Mouse (Mus musculus) heart, adult 8-10 months (tissue): ENCODE results near the gene Bmyc. TPM values are rescaled to one million over a fixed set of nuclear protein-coding genes. Genes with fewer than 3 reads are reported as not detected.
"Not testable (repeated sequence)": the region's sequence is repeated elsewhere in the genome, so short reads cannot be mapped to it uniquely, and the experiment has no call there.

Source experiments
- DNase-seq: peaks from one replicate; pipeline ENCODE4 v3.0.0; 2022; ENCODE audit warnings: low spot score
- total RNA-seq, 4 experiments: library from RNA; stranded (reverse); gene quantifications; 2 replicates each; pipeline ENCODE4 v1.2.4; 2022

Gene Bmyc
- 10 to 100 TPM; 14.2 to 21.0 (median 15.6) TPM for total RNA-seq

DNA sequence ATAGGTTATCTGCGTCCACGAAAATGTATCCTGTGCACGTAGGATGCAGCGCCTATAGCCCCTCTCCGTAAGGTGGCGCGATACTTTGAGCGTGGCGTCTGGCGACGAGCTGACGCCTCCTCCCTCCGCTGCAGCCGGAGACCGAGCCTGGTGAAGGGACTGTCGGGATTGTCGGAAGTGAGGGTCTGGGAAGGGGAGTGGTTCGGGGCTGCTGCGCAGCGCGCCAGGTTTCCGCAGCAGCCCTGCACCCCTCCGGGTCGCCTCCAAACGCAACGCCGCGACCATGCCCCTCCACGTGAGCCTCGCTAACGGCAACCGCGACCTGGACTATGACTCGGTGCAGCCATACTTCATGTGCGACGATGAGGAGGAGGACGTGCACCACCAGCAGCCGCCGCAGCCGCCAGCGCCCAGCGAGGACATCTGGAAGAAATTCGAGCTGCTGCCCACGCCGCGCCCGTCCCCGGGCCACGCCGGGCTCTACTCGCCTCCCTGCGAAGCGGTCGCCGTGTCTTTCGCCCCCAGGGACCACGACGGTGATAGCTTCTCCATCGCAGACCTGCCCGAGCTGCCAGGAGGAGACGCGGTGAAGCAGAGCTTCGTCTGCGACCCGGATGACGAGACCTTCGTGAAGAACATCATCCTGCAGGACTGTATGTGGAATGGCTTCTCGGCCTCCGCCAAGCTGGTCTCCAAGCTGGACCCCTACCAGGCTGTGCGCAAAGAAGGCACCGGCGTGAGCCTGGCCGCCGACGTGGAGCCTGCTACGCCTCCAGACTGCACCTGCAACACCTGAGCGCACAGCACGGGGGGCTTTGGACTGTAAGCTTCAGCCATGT lies at the start of gene Bmyc:
Gene Bmyc, plus strand, starts transcription at position 97 of the 839 bp plus-strand sequence.
- DNase-seq: peak; percentile 54

DNA sequence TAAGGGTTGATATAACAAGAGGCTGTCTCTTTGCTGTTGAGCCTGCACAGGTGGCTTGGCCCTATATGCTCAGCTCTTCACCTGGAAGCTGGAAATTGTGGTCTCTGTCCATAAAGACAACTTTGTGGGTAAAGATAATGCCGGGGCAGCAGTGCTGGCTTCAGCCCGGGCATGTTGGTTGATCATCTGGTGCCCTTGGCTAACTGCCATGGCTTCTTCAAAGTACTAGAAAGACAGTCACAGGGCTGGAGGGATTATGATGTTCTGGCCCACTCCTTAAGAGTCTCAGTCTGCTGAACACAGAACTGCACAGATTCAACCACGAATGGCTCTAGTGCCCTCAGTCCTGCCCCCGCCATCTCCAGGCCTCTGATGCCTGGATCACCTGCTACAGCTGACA lies 49.3 kb upstream of the Bmyc start:
- DNase-seq: no peak

DNA sequence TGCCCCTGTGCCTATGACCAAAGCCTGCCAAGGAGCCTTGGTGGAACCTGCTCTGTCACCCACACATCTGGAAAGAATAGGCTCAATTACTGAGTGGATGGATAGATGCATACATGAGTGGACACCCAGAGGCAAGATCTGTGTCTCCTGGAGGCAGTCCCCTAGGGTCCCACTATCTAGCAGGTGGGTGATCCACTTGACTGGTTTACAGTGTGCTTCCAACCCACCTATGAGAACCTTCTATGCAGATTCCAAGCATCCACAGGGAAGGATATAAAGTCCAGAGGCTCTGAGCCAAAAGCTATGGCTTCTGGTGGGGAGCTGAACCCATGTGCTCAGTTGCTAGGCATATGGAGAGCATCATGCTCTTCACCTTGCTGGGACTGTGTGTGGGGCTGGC lies 48.9 kb upstream of the Bmyc start, which contains the start of gene Lcn5:
Gene Lcn5, plus strand, starts transcription at position 301 of the 400 bp plus-strand sequence.
- DNase-seq: no peak

DNA sequence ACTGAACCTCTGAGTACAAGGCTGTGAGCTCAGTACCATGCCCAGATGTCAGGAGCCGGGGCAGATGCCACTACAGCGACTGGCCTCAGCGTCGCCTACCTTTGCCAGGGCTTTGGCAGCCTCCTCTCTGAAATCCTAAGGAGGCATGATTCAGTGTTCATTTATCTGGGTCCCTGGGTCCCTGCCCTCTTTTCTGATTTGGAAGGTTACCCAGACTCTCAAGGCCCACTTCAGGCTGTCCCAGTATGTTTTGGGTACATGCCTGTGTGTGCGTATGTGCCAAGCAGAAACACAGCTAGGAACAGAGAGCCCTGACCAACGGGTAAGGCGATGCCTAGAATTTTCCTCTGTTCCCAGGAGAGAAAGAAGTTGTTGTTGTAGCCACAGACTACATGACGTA lies 46.3 kb upstream of the Bmyc start:
- peak; percentile 22 for DNase-seq

DNA sequence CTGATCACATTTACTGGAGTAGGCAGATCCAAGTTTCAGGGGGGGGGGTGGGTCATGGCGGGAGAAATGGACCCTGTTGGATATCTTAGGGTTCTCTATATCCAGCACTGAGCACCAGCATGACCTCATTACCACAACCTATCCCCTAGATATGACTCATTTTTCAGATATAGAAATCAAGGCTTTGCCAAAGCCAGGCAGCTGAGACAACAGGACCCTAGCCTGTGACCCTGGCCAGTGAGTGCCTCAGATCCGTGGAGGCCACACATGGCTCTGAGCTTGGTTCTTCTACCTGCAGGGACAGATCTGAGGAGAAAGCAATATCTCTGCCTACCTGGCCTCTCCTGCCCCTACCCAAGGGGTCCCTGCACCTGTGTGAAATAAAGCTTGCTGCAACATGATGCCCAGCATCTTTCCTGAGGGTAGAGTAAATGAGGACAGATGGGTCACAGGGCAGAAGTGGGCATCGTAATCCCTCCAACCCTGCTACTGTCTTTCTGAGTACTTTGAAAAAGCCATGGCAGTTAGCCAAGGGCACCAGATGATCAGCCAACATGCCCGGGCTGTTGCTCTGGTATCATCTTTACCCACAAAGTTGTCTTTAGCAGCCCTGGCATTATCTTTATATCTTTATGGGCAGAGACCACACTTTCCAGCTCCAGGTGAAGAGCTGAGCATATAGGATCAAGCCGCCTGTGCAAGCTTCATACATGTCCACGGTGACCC lies 45.1 kb upstream of the Bmyc start:
- no peak for DNase-seq

DNA sequence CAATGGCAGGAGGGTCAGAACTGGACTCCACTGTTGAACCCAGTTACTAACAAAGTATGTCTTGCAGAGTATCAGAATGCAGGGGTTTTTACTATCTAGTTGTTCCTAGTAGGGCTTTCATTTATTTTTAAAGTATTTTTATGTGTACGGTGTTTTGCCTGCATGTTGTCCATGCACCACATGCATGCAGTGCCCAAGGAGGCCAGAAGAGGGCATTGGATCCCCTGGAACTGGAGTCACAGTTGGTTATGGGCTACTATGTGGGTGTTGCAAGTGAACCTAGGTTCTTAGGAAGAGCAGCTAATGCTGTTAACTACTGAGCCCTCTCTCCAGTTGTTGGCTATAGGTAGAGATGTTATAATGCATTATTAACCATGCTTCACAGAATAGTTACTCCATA lies 43.0 kb upstream of the Bmyc start:
- peak; percentile 33 for DNase-seq

DNA sequence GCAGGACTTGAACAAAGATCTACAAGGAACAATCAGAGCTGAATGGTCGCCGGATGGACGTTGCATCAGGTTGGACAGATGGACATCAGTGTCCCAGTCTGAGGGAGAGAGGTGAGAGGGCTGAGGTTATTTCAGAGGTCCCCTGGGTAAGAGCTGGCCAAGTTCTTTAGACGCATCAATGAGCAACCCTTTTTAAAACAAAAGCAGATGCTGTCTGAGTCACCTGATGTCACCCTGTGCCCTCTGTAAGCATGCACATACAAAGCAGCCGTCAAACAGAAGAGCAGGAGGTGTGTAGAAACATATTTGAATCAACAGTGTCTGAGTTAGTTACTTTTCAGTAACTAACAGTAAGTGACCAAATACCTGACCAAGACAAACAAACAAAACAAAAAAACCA lies 42.4 kb upstream of the Bmyc start:
- no peak for DNase-seq

DNA sequence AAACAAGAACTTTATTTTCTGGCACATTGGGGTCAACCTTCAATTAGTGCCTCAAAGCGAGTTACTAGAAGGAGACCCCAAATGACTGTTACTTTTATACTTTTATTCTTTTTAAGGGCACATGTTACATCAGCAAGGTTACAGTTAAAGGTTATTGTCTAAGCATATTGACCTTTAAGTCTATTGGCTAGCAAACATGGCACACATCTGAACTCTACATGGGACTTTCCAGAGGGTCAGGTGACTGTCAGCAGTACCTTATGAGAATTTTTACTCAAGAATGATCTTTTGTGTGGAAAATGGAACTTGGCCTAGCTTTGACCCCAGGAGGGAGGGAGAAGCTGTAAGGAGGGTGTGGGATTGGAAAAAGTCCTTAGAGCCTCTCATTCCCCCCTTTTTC lies 40.0 kb upstream of the Bmyc start:
- no peak for DNase-seq

DNA sequence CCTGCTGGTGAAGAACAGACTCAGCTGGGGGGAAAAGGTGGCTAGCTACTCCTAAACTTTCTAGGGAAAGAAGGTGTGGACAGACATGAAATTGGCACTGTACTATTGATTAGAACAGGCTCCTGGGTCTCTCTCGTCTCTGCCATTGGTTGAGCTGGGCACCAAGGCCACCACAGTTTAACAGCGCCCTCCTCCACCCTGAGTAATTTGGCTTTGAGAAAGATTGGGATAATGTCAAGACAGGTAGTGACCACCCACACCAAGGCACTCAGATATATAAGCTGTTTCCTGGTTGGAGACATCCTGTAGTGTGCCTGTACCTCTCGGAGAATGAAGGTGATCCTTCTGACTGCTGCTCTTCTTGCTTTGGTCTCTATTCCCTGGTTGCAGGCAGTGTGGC lies 30.1 kb upstream of the Bmyc start, which contains the start of gene Lcn6:
Gene Lcn6, plus strand, starts transcription at position 301 of the 400 bp plus-strand sequence.
- DNase-seq: no peak

DNA sequence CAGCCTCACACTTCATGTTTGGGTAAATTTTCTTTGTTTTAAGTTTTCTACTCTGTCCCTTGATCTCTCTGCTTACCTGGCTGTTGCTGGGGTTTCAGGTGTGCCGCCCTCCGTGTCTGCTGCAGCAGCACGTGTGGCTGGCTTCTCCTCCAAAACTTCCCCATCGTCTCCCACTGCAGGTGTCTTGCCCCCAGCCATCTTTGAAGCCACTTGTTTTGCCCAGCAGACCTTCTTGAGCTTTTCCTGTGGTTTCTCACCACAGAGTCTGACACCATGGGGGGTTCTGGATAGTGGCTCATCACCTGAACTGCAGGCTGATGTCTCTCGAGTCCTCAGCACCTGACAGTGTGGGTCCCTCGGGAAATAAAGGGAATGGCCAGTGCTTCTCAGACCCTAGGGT lies 27.0 kb upstream of the Bmyc start:
- no peak for DNase-seq

DNA sequence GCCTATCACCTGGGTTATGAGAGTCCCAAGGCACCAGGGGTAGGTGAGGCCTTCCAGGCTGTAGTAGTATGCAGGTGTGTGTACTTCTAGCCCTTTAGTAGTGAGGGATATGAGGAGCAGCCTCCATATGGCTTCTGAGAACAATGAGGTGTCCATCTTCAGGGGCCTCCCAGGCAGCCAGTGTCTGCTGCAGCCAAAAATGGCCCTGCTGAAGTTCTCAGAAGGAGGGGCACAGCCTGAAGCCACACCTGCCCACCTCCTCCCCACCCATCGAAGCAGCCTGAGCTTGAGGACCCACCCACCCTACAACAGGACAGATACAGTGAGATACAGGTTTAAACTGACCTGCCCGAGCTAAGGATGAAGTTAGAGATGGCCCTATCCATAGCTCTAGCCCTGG lies 24.1 kb upstream of the Bmyc start, which contains the start of gene Lcn10:
Gene Lcn10, plus strand, starts transcription at position 301 of the 400 bp plus-strand sequence.
- DNase-seq: no peak

DNA sequence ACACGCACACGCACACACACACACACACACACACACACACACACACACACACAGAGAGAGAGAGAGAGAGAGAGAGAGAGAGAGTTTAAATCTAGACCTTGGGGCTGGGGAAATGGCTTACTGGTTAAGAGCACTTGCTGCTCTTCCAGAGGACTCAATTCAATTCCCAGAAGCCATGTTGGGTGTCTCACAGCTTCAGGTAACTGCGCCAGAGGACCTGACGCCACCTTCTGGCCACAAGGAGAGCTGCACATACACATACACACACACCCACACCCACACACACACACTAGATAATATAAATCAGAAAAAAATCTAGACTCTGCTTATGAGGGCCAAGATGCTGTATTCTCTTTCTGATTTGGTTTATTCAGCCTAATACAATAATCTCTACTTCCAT lies 19.6 kb upstream of the Bmyc start:
- no peak for DNase-seq

DNA sequence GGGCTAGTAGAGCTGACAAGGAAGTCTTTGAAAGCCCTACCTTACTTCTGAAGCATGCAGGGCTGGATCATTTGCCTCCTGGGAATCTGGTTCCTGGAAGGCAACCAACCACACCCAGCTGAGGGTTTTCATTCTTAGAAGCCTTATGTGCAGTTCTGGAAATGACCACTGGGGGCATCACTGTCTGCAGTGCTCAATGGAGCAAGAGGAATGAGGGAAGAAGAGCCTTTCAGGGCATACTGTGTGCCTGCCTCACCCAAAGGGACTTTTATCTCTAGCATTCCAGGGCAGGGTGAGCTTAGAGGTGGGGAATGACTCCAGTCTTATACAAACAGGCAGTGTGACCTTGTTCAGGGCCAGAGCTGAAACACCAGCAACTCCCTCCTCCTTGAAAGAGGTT lies 11.9 kb upstream of the Bmyc start:
- DNase-seq: peak; percentile 69

DNA sequence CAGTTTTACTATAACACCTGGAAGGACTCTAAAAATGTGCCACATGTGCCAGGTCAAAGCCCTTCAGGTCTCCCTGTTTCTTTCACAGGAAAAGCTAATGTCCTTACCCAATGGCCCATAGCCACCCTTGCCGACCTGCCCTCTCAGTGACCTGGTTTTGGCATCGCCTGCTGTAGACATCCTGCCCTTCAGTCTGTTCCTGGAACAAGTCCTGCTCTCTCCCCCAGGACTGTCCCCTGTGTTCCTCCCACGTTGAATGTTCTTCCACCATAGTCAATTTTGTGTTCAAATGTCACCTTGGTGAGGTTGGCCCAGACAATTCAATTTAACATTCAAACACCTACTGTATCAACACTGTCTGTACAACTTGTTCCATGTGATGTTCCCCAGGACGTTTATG lies 9.6 kb upstream of the Bmyc start:
- no peak for DNase-seq

DNA sequence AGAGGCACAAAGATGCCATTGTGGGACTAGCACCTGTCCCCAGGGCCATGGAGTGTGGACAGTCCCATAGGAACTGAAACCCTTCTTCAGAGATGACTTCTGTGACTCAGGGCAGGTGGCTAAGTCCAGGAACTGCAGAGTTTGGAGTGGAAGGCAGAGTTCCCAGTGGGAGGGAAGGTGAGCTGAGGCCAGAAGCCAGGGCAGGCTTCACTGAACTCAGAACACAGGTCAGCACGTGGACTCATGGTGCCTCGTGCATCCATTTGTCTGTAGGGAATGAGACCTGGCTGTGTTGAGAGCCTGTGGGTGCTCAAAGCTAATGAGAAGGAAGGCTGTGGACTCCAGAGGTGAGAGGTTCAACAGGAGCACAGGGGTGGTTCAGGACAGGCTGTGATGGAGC lies 7.8 kb upstream of the Bmyc start:
- DNase-seq: no peak

DNA sequence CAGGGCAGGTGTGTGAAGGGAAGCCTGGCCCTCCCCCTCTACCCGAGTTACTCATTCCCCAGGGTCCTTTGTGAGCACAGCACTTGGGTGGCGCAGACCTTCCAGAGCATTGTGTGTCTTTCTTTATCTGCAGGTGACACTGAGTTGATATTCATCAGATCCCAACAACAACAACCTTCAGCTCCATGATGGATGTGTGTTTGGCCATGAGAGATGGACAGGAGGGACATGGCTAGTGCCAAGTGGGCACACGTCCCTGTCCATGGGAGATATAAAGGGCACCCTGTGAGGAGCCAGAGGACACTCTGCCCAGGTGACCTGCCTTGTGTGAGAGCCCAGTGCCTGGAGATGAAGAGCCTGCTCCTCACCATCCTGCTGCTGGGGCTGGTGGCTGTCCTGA lies 6.8 kb upstream of the Bmyc start, which contains the start of gene Obp2a:
Gene Obp2a, plus strand, starts transcription at position 301 of the 400 bp plus-strand sequence.
- DNase-seq: not testable (repeated sequence)

DNA sequence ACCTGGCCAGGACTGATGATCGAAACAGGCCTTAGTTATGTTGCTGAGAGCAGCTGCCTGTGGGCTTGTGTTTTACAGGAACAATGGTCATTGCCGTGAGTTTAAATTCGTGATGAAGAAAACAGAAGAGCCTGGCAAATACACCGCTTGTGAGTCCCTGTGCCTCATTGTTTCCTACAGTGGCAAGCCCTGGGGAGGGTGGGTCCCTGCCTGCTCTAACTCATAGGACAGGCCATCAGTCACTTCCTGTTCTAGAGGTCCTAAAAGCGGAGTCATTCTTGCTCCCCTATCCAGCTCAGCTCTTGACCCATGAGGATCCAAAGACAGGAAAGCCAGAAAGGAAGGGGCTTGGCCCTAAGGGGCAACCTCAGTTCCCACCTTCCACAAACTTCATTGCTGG lies 5.5 kb upstream of the Bmyc start:
- no peak for DNase-seq

DNA sequence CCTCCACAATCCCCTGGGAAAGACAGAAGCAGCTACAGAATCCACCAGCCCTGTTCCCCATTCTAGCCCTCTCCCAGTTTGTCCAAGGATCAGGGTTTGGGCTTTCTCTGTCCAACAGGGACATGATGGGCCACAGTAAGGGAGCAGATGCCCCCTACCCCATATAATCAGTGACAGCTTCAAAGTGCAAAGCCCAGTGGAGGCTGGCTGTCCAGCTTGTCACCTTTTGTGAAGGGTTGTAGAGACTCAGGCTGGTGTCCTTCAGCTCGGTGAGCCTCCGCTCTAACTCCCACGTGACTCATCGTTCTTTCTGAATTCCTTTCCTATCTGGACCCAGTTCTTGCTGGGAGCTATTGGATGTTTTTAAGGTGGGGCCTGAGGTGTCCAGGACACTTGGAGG lies 2.8 kb upstream of the Bmyc start:
- DNase-seq: no peak

DNA sequence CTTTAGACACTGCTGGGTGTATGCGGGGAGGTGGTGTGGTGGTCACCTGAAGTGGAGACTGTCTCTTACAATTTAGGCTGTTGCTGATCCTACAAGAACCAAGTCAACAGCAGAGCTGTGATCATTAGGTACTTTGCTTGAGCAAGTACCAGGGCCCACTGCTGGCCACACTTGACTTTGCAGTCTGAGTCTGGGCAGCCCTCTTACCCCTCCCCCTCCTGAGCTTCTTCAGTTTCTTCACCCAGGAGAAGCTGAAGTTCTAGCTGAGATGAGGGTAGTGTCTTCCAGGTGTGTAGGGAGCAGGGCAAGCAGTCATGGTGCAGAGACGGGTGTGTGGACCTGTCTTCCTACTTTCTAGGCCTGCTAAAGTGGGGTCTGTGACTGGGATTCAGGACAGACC lies 1.6 kb downstream of the Bmyc start:
- DNase-seq: no peak

DNA sequence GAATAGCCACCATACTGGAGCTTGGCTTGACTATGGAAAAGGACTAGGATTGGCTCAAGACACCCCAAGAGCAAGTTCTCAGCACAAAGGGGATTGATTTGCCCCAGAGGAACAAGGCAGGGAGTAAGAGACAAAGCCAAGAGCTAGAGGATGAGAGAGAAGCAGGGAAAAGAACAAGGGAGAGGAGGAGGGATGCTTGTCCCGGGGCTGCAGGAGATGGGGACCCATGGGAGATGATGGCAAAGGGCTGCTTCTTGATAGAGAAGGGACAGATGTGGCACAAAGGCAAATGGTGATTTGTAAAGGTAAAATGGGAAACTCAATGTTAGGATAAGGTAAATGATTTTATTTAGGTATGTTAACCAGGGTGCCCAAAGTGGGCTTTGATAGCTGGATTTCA lies 2.5 kb downstream of the Bmyc start:
- DNase-seq: not testable (repeated sequence)

DNA sequence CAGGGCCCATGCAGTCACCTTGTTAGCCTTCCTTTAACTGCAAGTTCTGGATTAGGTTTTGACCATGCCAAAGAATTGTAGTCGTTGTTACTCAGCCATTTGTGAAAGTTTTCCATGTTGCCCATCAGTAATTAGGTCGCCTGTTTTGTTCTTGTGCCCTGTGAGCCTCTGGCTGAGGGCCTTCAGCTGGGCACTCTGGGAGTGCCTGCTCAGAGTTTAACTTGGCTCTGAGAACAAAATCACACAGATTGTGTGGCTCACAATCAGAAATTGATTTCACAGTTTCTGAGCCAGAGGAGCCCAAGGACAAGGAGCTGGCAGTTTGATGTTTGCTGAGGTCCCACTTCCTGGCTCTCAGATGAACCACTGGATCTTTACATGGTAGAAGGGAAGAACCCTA lies 3.3 kb downstream of the Bmyc start:
- DNase-seq: not testable (repeated sequence)

DNA sequence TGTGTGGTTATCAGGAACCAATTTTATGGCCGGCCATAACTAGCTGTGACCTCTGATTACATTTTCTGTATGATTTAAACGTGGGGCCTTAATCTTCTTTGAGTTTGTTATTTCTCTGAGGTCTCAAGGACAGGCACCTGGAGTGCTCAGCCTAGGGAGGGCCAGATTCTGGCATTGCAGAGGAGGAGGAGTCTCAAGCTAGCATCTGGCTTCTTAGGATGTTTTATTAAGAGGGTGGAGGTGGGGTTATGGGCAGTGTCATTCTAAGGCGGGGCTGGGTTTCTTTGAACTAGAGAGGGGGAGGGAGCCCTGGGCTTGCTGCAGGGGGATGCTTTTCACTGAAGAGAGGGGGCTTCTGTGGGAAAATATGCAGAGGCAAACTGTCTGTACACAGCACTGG lies 5.1 kb downstream of the Bmyc start:
- DNase-seq: not testable (repeated sequence)

DNA sequence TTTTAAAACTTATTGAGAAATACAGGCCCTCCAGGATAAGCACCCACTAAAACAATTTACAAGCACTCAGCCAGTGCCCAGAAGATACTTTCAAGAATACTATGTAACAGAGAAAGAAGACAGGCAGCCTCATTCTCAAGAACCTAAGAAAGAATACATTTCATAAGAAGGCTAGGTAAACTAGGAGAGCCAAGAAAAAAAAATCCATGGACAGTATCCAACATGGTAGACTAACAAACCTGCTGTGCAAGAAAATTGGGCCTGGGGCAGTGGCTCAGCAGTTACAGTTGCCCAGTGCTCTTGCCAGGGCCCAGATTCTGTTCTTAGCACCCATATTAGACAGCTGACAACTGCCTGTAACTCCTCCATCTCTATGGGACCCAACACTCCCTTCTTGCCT lies 10.7 kb downstream of the Bmyc start:
- no peak for DNase-seq
